Mouse (Mus musculus) heart, adult 2 months (tissue): ENCODE measurements around the gene Tmx2. TPM values are rescaled to one million over a fixed set of nuclear protein-coding genes. Genes with fewer than 3 reads are reported as not detected.

Experiments
- DNase-seq, 2 experiments: peaks; one replicate each; pipeline ENCODE4 v3.0.0; 2021
- H3K27ac ChIP-seq: fragments of 200-600 bp; 2 replicates; pipeline ENCODE4 v1.8.1; 2022
- H3K27me3 ChIP-seq: fragments of 200-500 bp; 2 replicates; pipeline ENCODE4 v1.6.1; 2012; ENCODE audit warnings: mild to moderate bottlenecking, low read length, inconsistent platforms, mixed read lengths; ENCODE audit not compliant: control insufficient read depth, insufficient read depth
- H3K36me3 ChIP-seq: fragments of 200-500 bp; 2 replicates; pipeline ENCODE4 v1.6.1; 2012; ENCODE audit warnings: low read length, inconsistent platforms; ENCODE audit not compliant: control insufficient read depth, insufficient read depth
- H3K4me1 ChIP-seq: fragments of 200-500 bp; 2 replicates; pipeline ENCODE4 v1.6.1; 2011; ENCODE audit warnings: low read length; ENCODE audit not compliant: control insufficient read depth, insufficient read depth
- H3K4me3 ChIP-seq: fragments of 200-600 bp; 2 replicates; pipeline ENCODE4 v1.8.1; 2022
- H3K79me2 ChIP-seq: fragments of 200-500 bp; replicated peaks from 2 replicates; pipeline ENCODE4 v1.6.1; 2012; ENCODE audit warnings: mild to moderate bottlenecking, inconsistent platforms, low read length, moderate library complexity, mixed read lengths; ENCODE audit not compliant: control insufficient read depth, insufficient read depth
- H3K9ac ChIP-seq: fragments of 200-500 bp; 2 replicates; pipeline ENCODE4 v1.6.1; 2012; ENCODE audit warnings: low read depth, mild to moderate bottlenecking, control low read depth, inconsistent platforms, low read length, mixed read lengths
- CTCF ChIP-seq: fragments of 200-600 bp; IDR thresholded peaks from 2 replicates; pipeline ENCODE4 v1.8.1; 2022; ENCODE audit warnings: antibody characterized with exemption, mild to moderate bottlenecking, moderate library complexity
- EP300 ChIP-seq: fragments of 200-500 bp; IDR thresholded peaks from 2 replicates; pipeline ENCODE4 v1.6.1; 2011; ENCODE audit warnings: low read depth, low read length, control low read depth; ENCODE audit not compliant: insufficient read depth
- POLR2A ChIP-seq: fragments of 200-500 bp; IDR thresholded peaks from 2 replicates; pipeline ENCODE4 v1.6.1; 2011; ENCODE audit warnings: mild to moderate bottlenecking, low read depth, low read length, control low read depth; ENCODE audit not compliant: insufficient read depth
- WGBS: fragments of 180-500 bp; shearing (Covaris S2); methylation state at CpG from one replicate; pipeline ENCODE4 v1.1.7; 2018; 5-methylcytosine and 5-hydroxymethylcytosine counted together
- intact Hi-C: fragments of 180-260 bp; cut with DNase I; formaldehyde crosslinking; loops from one replicate; pipeline ENCODE4 v1.15.1; 2025
- polyA plus RNA-seq: library from polyadenylated mRNA; depleted of rRNA; stranded (reverse); fragments of >200 nt; gene quantifications from 2 replicates; pipeline ENCODE4 v1.2.3, GENCODE M21; 2012
- total RNA-seq, 2 experiments: library from RNA; stranded (reverse); gene quantifications; 2 replicates each; pipeline ENCODE4 v1.2.3; 2021

Gene Tmx2
- total and polyA plus RNA-seq, 3 experiments = 105 to 148 (median 115) TPM

DNA sequence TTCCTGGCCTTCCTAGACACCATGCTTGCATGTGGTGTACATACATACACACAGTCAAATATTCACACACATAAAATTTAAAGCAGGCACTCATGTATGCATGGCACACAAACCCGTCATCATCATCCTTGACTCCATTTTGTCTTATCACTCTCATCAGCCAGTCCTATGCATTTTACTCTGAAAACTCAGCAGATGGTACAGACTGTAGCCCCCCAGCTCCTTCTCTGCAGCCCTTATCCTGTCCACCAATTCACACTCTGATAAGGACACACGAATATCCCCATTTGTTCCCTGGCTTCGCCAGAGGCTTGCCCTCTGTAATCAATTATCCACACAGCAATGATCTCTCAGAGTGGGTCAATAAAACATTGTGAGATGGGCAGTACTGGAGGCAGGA lies 42.2 kb upstream of the Tmx2 start:
- H3K79me2 ChIP-seq = no peaks in the 10 kb centered on the region; the same call in 1 of the 2 replicates
- no peak for DNase-seq
- intact Hi-C loops = no loop called here
- TF ChIP-seq CTCF = no peak
- no peak for TF ChIP-seq EP300
- TF ChIP-seq POLR2A = no peak
- peaks cover 7% of the 10 kb centered on the region for H3K4me1 ChIP-seq
- no peaks in the 10 kb centered on the region for H3K27me3 ChIP-seq
- H3K4me3 ChIP-seq = no peak overlapping the region
- no peak overlapping the region for H3K27ac ChIP-seq
- WGBS = 72% methylated on average over 3 of the region's 3 CpGs
- no peak overlapping the region for H3K9ac ChIP-seq
- H3K36me3 ChIP-seq = peaks cover 14% of the 10 kb centered on the region

DNA sequence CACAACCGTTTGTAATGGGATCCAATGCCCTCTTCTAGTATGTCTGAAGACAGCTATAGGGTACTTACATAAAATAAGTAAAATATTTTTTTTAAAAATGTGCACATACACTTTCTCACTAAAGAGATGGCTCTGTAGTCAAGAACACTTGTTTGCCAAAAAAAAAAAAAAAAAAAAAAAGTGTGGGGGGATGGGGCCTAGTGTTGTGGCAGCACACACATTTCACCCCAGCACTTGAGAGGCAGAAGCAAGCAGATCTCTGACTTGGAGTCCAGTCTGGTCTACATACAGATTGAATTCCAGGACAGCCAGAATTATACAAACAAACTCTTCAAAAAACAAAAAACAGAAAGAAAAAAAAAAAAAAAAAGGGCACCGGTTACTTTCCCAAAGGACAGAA lies 41.8 kb upstream of the Tmx2 start:
- H3K9ac ChIP-seq = no peak overlapping the region
- no peaks in the 10 kb centered on the region; the same call in 1 of the 2 replicates for H3K79me2 ChIP-seq
- H3K27me3 ChIP-seq = no peaks in the 10 kb centered on the region
- intact Hi-C loops = no loop called here
- 95% methylated on average over 2 of the region's 2 CpGs for WGBS
- H3K36me3 ChIP-seq = peaks cover 12% of the 10 kb centered on the region
- H3K27ac ChIP-seq = no peak overlapping the region
- no peak for TF ChIP-seq EP300
- no peak for TF ChIP-seq POLR2A
- DNase-seq = no peak
- H3K4me1 ChIP-seq = peaks cover 6% of the 10 kb centered on the region
- no peak overlapping the region for H3K4me3 ChIP-seq

DNA sequence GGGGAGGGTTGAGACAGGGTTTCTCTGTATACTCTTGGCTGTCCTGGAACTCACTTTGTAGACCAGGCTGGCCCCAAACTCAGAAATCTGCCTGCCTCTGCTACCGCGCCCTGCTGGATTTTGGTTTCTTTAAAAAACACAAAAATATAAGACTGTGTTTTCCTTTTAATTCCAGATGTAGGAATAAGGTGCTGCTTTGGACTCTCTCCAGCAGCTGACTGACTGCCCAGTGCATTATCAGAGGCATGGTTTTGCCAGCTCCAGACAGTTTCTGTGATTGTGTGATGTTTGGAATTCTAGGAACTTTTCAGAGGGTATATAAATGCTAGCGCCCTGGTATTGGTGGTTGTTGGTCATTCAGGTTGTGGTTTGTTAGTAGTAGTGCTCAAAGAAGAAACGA lies 38.4 kb upstream of the Tmx2 start:
- intact Hi-C loops = no loop called here

DNA sequence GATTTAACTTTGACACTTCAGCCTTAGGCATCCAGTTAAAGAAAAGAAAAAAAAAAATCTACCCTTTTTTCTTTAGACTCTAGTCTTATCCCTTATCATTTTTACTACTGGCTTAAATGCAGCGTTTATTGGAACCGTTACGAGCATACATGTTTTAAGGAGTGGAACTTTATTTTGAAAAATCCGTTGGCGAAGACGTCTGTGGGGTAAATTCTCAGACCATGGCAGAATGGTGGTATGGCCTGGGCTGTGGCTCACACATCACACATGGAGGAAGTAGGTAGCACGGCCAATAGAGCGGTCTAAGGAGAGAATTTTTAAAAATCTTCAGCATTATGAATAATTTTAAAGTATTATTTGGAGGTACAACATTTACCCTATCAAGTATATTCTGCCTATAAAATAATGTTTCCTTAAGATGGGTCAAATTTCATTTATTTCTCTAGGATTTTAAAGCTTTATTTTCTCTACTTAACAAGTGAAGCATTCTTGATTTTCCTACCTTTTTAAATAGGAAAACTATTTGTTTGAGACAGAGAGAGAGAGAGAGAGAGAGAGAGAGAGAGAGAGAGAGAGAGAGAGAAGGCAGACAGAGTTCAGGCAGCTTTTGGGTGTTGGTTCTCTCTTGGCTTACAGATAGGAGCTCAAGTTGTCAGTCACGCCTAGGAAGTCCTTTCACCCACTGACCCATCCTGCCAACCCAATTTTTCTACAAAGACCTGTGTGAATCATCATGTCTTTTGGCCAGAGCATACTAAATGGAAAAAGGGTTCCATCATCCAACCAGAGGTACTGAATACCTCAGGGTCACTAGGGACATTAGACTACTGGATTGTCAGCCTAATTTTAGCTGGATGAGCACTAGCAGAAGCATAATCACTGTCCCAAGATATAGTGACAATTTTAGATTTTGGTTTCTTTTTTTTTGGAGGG lies 37.7 kb upstream of the Tmx2 start:
- TF ChIP-seq POLR2A = no peak
- Histone ChIP-seq H3K36me3 (peaks cover 2% of the 10 kb centered on the region), H3K79me2 (no peaks in the 10 kb centered on the region), H3K4me1 (peaks cover 2% of the 10 kb centered on the region), H3K9ac (peak overlapping the region; percentile 82), H3K4me3 (peak overlapping the region; percentile 97), H3K27me3 (no peaks in the 10 kb centered on the region), H3K27ac (peak overlapping the region; percentile 99)
- WGBS = 14% methylated on average over 9 of the region's 9 CpGs
- no peak for DNase-seq
- intact Hi-C loops = loop anchor here (1.0 kb wide), 1 partner anchor 11 kb away; the partner anchor contains the start of gene Clp1

More for the DNA sequence above, 38.4 kb upstream of the Tmx2 start:
- 78% methylated on average over 4 of the region's 4 CpGs for WGBS
- Histone ChIP-seq H3K9ac (no peak overlapping the region), H3K4me3 (no peak overlapping the region), H3K4me1 (peaks cover 2% of the 10 kb centered on the region), H3K27ac (peak overlapping the region; percentile 99), H3K27me3 (no peaks in the 10 kb centered on the region), H3K36me3 (peaks cover 2% of the 10 kb centered on the region), H3K79me2 (no peaks in the 10 kb centered on the region)
- TF ChIP-seq POLR2A (no peak), EP300 (no peak), CTCF (no peak)
- DNase-seq = no peak

DNA sequence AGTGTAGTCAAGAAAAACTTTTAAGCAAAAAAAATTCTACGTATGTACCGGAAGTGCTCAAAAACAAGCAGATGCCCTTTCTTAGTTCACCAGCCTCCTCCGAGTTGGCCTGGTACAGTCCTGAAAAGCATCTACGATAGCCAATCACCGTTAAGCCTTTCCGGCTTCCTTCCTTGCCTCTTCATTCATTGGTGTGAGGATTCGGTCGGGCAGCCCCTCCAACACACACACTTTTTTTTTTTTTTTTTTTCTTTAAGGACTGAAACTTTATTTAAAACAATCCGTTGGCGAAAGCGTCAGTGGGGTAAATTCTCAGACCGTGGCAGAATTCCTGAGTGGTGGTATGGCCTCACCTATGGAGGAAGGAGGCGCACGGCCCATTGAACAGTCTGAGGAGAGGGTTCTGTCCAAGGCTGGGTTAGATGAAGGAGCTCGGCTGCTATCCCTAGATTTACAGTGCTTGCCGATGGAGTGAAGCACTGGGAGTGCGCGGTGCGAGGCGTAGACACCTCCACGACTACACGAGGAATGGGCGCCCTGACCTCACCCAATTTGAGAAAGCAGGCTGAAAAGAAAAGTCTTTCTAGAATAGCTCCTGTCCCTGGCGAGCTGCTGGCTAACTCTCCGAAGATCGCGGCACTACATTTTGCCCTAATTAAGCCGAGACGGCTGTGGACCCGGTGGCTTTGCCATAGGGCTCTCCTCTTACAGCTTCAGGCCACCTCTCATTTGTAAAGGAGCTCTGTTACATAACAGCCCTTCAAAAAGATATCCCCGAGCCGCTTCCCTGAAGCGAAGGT lies 36.8 kb upstream of the Tmx2 start:
- Histone ChIP-seq H3K27me3 (no peaks in the 10 kb centered on the region), H3K27ac (peak overlapping the region; percentile 99), H3K4me1 (peaks cover 2% of the 10 kb centered on the region), H3K4me3 (peak overlapping the region; percentile 97), H3K79me2 (no peaks in the 10 kb centered on the region), H3K9ac (peak overlapping the region; percentile 82), H3K36me3 (peaks cover 5% of the 10 kb centered on the region)
- under 1% methylated on average over 33 of the region's 33 CpGs for WGBS
- peak in 1 of 2 experiments; percentile 81 for DNase-seq
- TF ChIP-seq EP300 (no peak), POLR2A (no peak; the same call in none of the 2 replicates), CTCF (no peak)
- intact Hi-C loops = loop anchor here (1.0 to 2.0 kb wide), 2 partner anchors 12 to 37 kb away; partner anchors contain the start of genes Clp1, Gm28635, Med19 and Tmx2
